Mouse (Mus musculus): ENCODE results near the gene Gskip.

DNA sequence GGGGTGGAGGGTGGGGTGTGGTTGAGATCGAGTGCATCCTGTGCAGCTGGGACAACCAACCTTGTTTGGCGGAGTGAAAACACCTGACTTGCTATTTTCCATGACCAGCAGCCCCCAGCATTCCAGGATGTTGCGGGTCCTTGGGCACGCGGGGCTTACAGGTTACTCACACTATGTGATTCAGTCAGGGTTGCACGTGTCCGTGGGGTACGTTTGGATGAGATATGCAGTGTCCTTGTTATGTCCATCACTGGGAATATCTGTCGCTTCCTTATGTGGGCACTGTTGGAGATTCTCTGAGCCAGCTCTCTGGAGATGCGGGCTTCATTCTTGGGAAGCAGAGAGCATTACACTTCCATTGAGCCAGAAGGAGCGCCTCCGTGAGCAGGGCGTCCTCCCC lies 41.1 kb downstream of the Gskip start:
- TF ChIP-seq POLR2A (IDR thresholded peaks at IDR 0.05; ENCODE audit: control insufficient read depth, low read depth, low read length) (no peak), CTCF (IDR thresholded peaks at IDR 0.05; ENCODE audit: control insufficient read depth, insufficient read depth, insufficient replicate concordance, low read depth, low read length) (no peak)

Data from testis, adult 2 months (tissue).